Mouse (Mus musculus) embryo, embryonic 11.5 days (tissue): ENCODE data around the gene Acot2.
"Not testable (repeated sequence)": the region's sequence is repeated elsewhere in the genome, so short reads cannot be mapped to it uniquely, and the experiment has no call there.

Experiments used
- DNase-seq: peaks from one replicate; pipeline ENCODE4 v3.0.0-alpha.2; 2012; ENCODE audit warnings: low read depth, low spot score

The Acot2 gene

GRCm38 (mm10) chr12:83987583-83988441, at the start of gene Acot2:
Acot2 (plus strand) TSS chr12:83987861.
- DNase-seq = peak; percentile 63

- DNase-seq = not testable (repeated sequence)
Measured at GRCm38 (mm10) chr12:83938592-83938991, 49.1 kb upstream of the Acot2 start.

- no peak for DNase-seq
Measured at GRCm38 (mm10) chr12:83939332-83939731, 48.3 kb upstream of the Acot2 start.

GRCm38 (mm10) chr12:83940031-83940430, 47.6 kb upstream of the Acot2 start:
- DNase-seq = no peak

GRCm38 (mm10) chr12:83941938-83942337, 45.7 kb upstream of the Acot2 start:
- DNase-seq = no peak

GRCm38 (mm10) chr12:83947260-83947811, 40.3 kb upstream of the Acot2 start:
- no peak for DNase-seq

- DNase-seq = no peak
Measured at GRCm38 (mm10) chr12:83949043-83949442, 38.6 kb upstream of the Acot2 start.

- DNase-seq = no peak
Measured at GRCm38 (mm10) chr12:83949776-83950492, 37.7 kb upstream of the Acot2 start.

- DNase-seq = peak; percentile 78
Measured at GRCm38 (mm10) chr12:83950493-83950839, 37.2 kb upstream of the Acot2 start, which contains the start of gene Riox1. Riox1 (plus strand) TSS chr12:83950608.

GRCm38 (mm10) chr12:83950840-83951701, 36.6 kb upstream of the Acot2 start:
- peak; percentile 16 for DNase-seq

- DNase-seq = no peak
Measured at GRCm38 (mm10) chr12:83951711-83952575, 35.7 kb upstream of the Acot2 start.

GRCm38 (mm10) chr12:83958278-83958677, 29.4 kb upstream of the Acot2 start:
- no peak for DNase-seq

GRCm38 (mm10) chr12:83965235-83965634, 22.4 kb upstream of the Acot2 start:
- DNase-seq = no peak

- DNase-seq = peak; percentile 34
Measured at GRCm38 (mm10) chr12:83972117-83972516, 15.5 kb upstream of the Acot2 start.

- DNase-seq = no peak
Measured at GRCm38 (mm10) chr12:83978862-83979261, 8.8 kb upstream of the Acot2 start.

- no peak for DNase-seq
Measured at GRCm38 (mm10) chr12:83981615-83982014, 6.0 kb upstream of the Acot2 start.

- DNase-seq = no peak
Measured at GRCm38 (mm10) chr12:83984752-83985151, 2.9 kb upstream of the Acot2 start, which contains the start of gene Heatr4. Heatr4 (minus strand) TSS chr12:83984852.

GRCm38 (mm10) chr12:83987242-83987582, 449 bp upstream of the Acot2 start:
- DNase-seq = no peak

GRCm38 (mm10) chr12:83988483-83988882, 822 bp downstream of the Acot2 start:
- no peak for DNase-seq

GRCm38 (mm10) chr12:83989378-83989777, 1.7 kb downstream of the Acot2 start:
- no peak for DNase-seq

- DNase-seq = no peak
Measured at GRCm38 (mm10) chr12:83997221-83997620, 9.6 kb downstream of the Acot2 start.
